Mouse (Mus musculus): ENCODE data around the gene Lmtk3. TPM values are rescaled to one million over a fixed set of nuclear protein-coding genes. Genes with fewer than 3 reads are reported as not detected.

The Lmtk3 gene
- polyA plus RNA-seq, 1 experiment from 2014 or later, result not detected

GRCm38 (mm10) chr7:45797661-45798510 lies 14.3 kb downstream of the Lmtk3 start:
- no peak overlapping the region for H3K27ac ChIP-seq (ENCODE audit: low read length)
- H3K9ac ChIP-seq (ENCODE audit: low read depth, low read length), result peak overlapping the region; percentile 41; the same call in 1 of the 2 replicates
- peak overlapping the region; percentile 76 for H3K4me2 ChIP-seq (ENCODE audit: low read depth, low read length)
- 2% methylated on average over 60 of the region's 60 CpGs for WGBS (ENCODE audit: insufficient replicate concordance)
- peak overlapping the region; percentile 57 for H3K4me3 ChIP-seq (ENCODE audit: low read depth, low read length)
- peaks cover 38% of the 10 kb centered on the region for H3K4me1 ChIP-seq (ENCODE audit: control insufficient read depth, low read depth, low read length)
- peaks cover 54% of the 10 kb centered on the region for H3K27me3 ChIP-seq (ENCODE audit: control insufficient read depth, insufficient read depth, low read depth, low read length)
- no peaks in the 10 kb centered on the region for H3K9me3 ChIP-seq (replicated peaks; ENCODE audit: control insufficient read depth, low read length)
- H3K36me3 ChIP-seq (ENCODE audit: control insufficient read depth, insufficient read depth), result no peaks in the 10 kb centered on the region
- no peak for ATAC-seq (ENCODE audit: low read depth)

GRCm38 (mm10) chr7:45798511-45798836 lies 14.9 kb downstream of the Lmtk3 start:
- WGBS (ENCODE audit: insufficient replicate concordance), result under 1% methylated on average over 19 of the region's 19 CpGs
- H3K9me3 ChIP-seq (replicated peaks; ENCODE audit: control insufficient read depth, low read length), result no peaks in the 10 kb centered on the region
- no peaks in the 10 kb centered on the region for H3K36me3 ChIP-seq (ENCODE audit: control insufficient read depth, insufficient read depth)
- H3K4me3 ChIP-seq (ENCODE audit: low read depth, low read length), result peak overlapping the region; percentile 57
- peaks cover 38% of the 10 kb centered on the region for H3K4me1 ChIP-seq (ENCODE audit: control insufficient read depth, low read depth, low read length)
- H3K4me2 ChIP-seq (ENCODE audit: low read depth, low read length), result peak overlapping the region; percentile 76
- peaks cover 49% of the 10 kb centered on the region for H3K27me3 ChIP-seq (ENCODE audit: control insufficient read depth, insufficient read depth, low read depth, low read length)
- no peak overlapping the region for H3K27ac ChIP-seq (ENCODE audit: low read length)
- peak overlapping the region; percentile 41; the same call in 1 of the 2 replicates for H3K9ac ChIP-seq (ENCODE audit: low read depth, low read length)
- ATAC-seq (ENCODE audit: low read depth), result no peak

GRCm38 (mm10) chr7:45798931-45799330 lies 15.4 kb downstream of the Lmtk3 start:
- no peak for ATAC-seq (ENCODE audit: low read depth)
- Histone ChIP-seq H3K27me3 (ENCODE audit: control insufficient read depth, insufficient read depth, low read depth, low read length) (peaks cover 49% of the 10 kb centered on the region), H3K9ac (ENCODE audit: low read depth, low read length) (no peak overlapping the region)

GRCm38 (mm10) chr7:45800001-45800400 lies 16.5 kb downstream of the Lmtk3 start:
- WGBS (ENCODE audit: insufficient replicate concordance), result 28% methylated on average over 7 of the region's 7 CpGs
- H3K27me3 ChIP-seq (ENCODE audit: control insufficient read depth, insufficient read depth, low read depth, low read length), result peaks cover 44% of the 10 kb centered on the region
- ATAC-seq (ENCODE audit: low read depth), result no peak
- peak overlapping the region; percentile 36; the same call in 1 of the 2 replicates for H3K4me3 ChIP-seq (ENCODE audit: low read depth, low read length)
- H3K4me2 ChIP-seq (ENCODE audit: low read depth, low read length), result peak overlapping the region; percentile 59; the same call in 1 of the 2 replicates
- no peak overlapping the region for H3K9ac ChIP-seq (ENCODE audit: low read depth, low read length)
- peaks cover 38% of the 10 kb centered on the region for H3K4me1 ChIP-seq (ENCODE audit: control insufficient read depth, low read depth, low read length)
- H3K9me3 ChIP-seq (replicated peaks; ENCODE audit: control insufficient read depth, low read length), result no peaks in the 10 kb centered on the region
- H3K36me3 ChIP-seq (ENCODE audit: control insufficient read depth, insufficient read depth), result no peaks in the 10 kb centered on the region
- no peak overlapping the region for H3K27ac ChIP-seq (ENCODE audit: low read length)

More at GRCm38 (mm10) chr7:45798931-45799330, 15.4 kb downstream of the Lmtk3 start:
- H3K36me3 ChIP-seq (ENCODE audit: control insufficient read depth, insufficient read depth), result no peaks in the 10 kb centered on the region
- H3K27ac ChIP-seq (ENCODE audit: low read length), result no peak overlapping the region
- H3K9me3 ChIP-seq (replicated peaks; ENCODE audit: control insufficient read depth, low read length), result no peaks in the 10 kb centered on the region
- H3K4me1 ChIP-seq (ENCODE audit: control insufficient read depth, low read depth, low read length), result peaks cover 38% of the 10 kb centered on the region
- H3K4me3 ChIP-seq (ENCODE audit: low read depth, low read length), result peak overlapping the region; percentile 57
- H3K4me2 ChIP-seq (ENCODE audit: low read depth, low read length), result peak overlapping the region; percentile 76
- WGBS (ENCODE audit: insufficient replicate concordance), result 36% methylated on average over 7 of the region's 7 CpGs

- WGBS (ENCODE audit: insufficient replicate concordance), result 3% methylated on average over 24 of the region's 25 CpGs
- Histone ChIP-seq H3K4me3 (ENCODE audit: low read depth, low read length) (peak overlapping the region; percentile 36), H3K36me3 (ENCODE audit: control insufficient read depth, insufficient read depth) (no peaks in the 10 kb centered on the region), H3K27me3 (ENCODE audit: control insufficient read depth, insufficient read depth, low read depth, low read length) (peaks cover 41% of the 10 kb centered on the region), H3K9ac (ENCODE audit: low read depth, low read length) (peak overlapping the region; percentile 22; the same call in 1 of the 2 replicates), H3K4me2 (ENCODE audit: low read depth, low read length) (peak overlapping the region; percentile 59), H3K9me3 (replicated peaks; ENCODE audit: control insufficient read depth, low read length) (no peaks in the 10 kb centered on the region), H3K4me1 (ENCODE audit: control insufficient read depth, low read depth, low read length) (peaks cover 38% of the 10 kb centered on the region), H3K27ac (ENCODE audit: low read length) (no peak overlapping the region)
- ATAC-seq (ENCODE audit: low read depth), result peak; percentile 40
These were observed 17.1 kb downstream of the Lmtk3 start for GRCm38 (mm10) chr7:45800546-45801204.

DNA sequence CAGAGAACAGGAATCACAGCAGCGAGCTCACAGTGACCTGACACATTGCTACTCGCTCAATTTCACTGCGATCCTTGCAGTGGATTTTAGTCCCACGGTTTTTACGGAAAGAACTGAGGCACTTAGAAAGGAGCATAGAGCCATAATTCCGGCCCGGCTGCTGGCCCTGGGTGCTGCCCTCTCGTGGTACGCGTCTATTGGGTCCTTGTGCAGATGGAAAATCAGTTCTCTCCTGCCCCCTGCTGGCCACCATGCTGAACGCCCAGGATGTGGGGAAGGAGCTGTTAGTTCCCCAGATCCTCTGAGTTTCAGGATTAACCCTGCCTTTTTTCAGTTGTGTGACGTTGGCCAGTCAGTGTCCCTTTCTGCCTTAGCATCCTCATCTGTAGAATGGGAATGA lies 17.8 kb downstream of the Lmtk3 start:
- Histone ChIP-seq H3K4me1 (ENCODE audit: control insufficient read depth, low read depth, low read length) (peaks cover 35% of the 10 kb centered on the region), H3K27me3 (ENCODE audit: control insufficient read depth, insufficient read depth, low read depth, low read length) (peaks cover 37% of the 10 kb centered on the region), H3K27ac (ENCODE audit: low read length) (no peak overlapping the region), H3K4me2 (ENCODE audit: low read depth, low read length) (peak overlapping the region; percentile 59), H3K4me3 (ENCODE audit: low read depth, low read length) (peak overlapping the region; percentile 36), H3K36me3 (ENCODE audit: control insufficient read depth, insufficient read depth) (no peaks in the 10 kb centered on the region), H3K9ac (ENCODE audit: low read depth, low read length) (no peak overlapping the region), H3K9me3 (replicated peaks; ENCODE audit: control insufficient read depth, low read length) (no peaks in the 10 kb centered on the region)
- WGBS (ENCODE audit: insufficient replicate concordance), result 2% methylated on average over 12 of the region's 12 CpGs
- peak; percentile 44 for ATAC-seq (ENCODE audit: low read depth)

DNA sequence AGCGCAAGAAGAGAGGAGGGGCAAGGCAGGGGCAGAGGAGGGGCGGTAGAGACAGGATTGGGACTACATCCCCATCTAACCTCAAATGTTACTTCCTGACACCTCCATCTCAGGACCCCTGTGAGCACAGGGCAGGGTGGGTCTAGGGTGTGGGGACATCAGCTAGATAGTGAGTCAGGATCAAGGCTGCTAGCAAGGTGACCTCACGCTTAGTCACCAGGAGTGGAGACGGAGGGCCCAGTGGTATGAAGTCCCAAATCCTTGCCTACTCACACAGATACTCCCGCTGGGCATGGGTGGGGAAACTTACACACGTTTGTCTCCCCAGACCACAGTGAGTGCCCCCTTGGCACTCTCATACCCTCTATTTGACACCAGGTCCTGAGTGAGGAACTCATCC lies 19.0 kb downstream of the Lmtk3 start:
- ATAC-seq (ENCODE audit: low read depth), result no peak
- Histone ChIP-seq H3K27me3 (ENCODE audit: control insufficient read depth, insufficient read depth, low read depth, low read length) (peaks cover 29% of the 10 kb centered on the region), H3K36me3 (ENCODE audit: control insufficient read depth, insufficient read depth) (peaks cover 5% of the 10 kb centered on the region), H3K4me3 (ENCODE audit: low read depth, low read length) (no peak overlapping the region), H3K9ac (ENCODE audit: low read depth, low read length) (no peak overlapping the region), H3K4me1 (ENCODE audit: control insufficient read depth, low read depth, low read length) (peaks cover 24% of the 10 kb centered on the region), H3K9me3 (replicated peaks; ENCODE audit: control insufficient read depth, low read length) (no peaks in the 10 kb centered on the region), H3K4me2 (ENCODE audit: low read depth, low read length) (no peak overlapping the region), H3K27ac (ENCODE audit: low read length) (no peak overlapping the region)
- 72% methylated on average over 6 of the region's 6 CpGs for WGBS (ENCODE audit: insufficient replicate concordance)

DNA sequence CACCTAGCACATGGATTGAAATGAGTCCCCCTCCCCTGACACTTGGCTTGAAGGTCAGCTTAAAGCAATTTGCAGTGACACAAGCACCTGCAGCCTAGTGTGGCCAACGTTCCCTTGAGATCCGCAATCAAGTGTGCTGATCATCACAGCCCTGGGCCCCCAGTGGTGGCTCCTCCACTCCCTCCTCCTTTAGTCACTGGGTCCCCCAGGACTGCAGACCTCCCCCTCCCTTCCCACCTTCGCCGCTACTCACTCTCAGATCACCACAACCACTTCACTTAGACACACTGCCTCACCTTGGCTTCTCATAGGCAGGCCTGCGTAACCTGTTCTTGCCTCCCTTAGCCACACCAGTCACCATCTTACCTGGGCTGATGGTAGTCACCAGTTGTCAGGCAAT lies 22.4 kb downstream of the Lmtk3 start:
- Histone ChIP-seq H3K36me3 (ENCODE audit: control insufficient read depth, insufficient read depth) (peaks cover 35% of the 10 kb centered on the region), H3K9ac (ENCODE audit: low read depth, low read length) (no peak overlapping the region), H3K4me1 (ENCODE audit: control insufficient read depth, low read depth, low read length) (peaks cover 4% of the 10 kb centered on the region), H3K4me2 (ENCODE audit: low read depth, low read length) (no peak overlapping the region), H3K27me3 (ENCODE audit: control insufficient read depth, insufficient read depth, low read depth, low read length) (no peaks in the 10 kb centered on the region), H3K27ac (ENCODE audit: low read length) (no peak overlapping the region), H3K4me3 (ENCODE audit: low read depth, low read length) (no peak overlapping the region), H3K9me3 (replicated peaks; ENCODE audit: control insufficient read depth, low read length) (no peaks in the 10 kb centered on the region)
- no peak for ATAC-seq (ENCODE audit: low read depth)
- WGBS (ENCODE audit: insufficient replicate concordance), result 59% methylated on average over 5 of the region's 5 CpGs

GRCm38 (mm10) chr7:45808471-45808870 lies 24.9 kb downstream of the Lmtk3 start:
- H3K27me3 ChIP-seq (ENCODE audit: control insufficient read depth, insufficient read depth, low read depth, low read length), result no peaks in the 10 kb centered on the region
- H3K36me3 ChIP-seq (ENCODE audit: control insufficient read depth, insufficient read depth), result peaks cover 53% of the 10 kb centered on the region
- no peaks in the 10 kb centered on the region for H3K9me3 ChIP-seq (replicated peaks; ENCODE audit: control insufficient read depth, low read length)
- no peak for ATAC-seq (ENCODE audit: low read depth)
- no peak overlapping the region for H3K4me2 ChIP-seq (ENCODE audit: low read depth, low read length)
- H3K27ac ChIP-seq (ENCODE audit: low read length), result no peak overlapping the region
- no peak overlapping the region for H3K9ac ChIP-seq (ENCODE audit: low read depth, low read length)
- H3K4me1 ChIP-seq (ENCODE audit: control insufficient read depth, low read depth, low read length), result peaks cover 17% of the 10 kb centered on the region
- H3K4me3 ChIP-seq (ENCODE audit: low read depth, low read length), result no peak overlapping the region
- 79% methylated on average over 11 of the region's 11 CpGs for WGBS (ENCODE audit: insufficient replicate concordance)

Measured in liver, embryonic 16.5 days (tissue).